Mouse (Mus musculus) megakaryocyte, adult 5-6 weeks (primary cell): Measurements from ENCODE around the gene Lhx2. TPM values are rescaled to one million over a fixed set of nuclear protein-coding genes. Genes with fewer than 3 reads are reported as not detected.
A peak's percentile ranks its signal among the peaks of the same experiment; 100 is the strongest.

Experiments
- ATAC-seq: 2 replicates; pipeline ENCODE4 v1.8.0; 2016; ENCODE audit warnings: mild to moderate bottlenecking, inconsistent platforms; ENCODE audit not compliant: poor library complexity, severe bottlenecking
- total RNA-seq, 2 experiments: library from RNA; stranded (forward) in 1 of 2; stranded (reverse) in 1 of 2; fragments of 153-499, 151-499 nt in 1 of 2; fragments of 221-1000, 200-1000 nt in 1 of 2; gene quantifications; 2 replicates each; pipeline versions ENCODE4 v1.2.3 to v1.2.4; 2015 to 2017

The Lhx2 gene
- total RNA-seq, 2 experiments from 2014 or later = 0.18 TPM; not detected in 1

- no peak for ATAC-seq
Observed at GRCm38 (mm10) chr2:38357294-38358246, 18.5 kb downstream of the Lhx2 start.

- ATAC-seq = no peak
Observed at GRCm38 (mm10) chr2:38358611-38359010, 19.5 kb downstream of the Lhx2 start.

GRCm38 (mm10) chr2:38359186-38359585, 20.1 kb downstream of the Lhx2 start:
- no peak for ATAC-seq

- no peak for ATAC-seq
Observed at GRCm38 (mm10) chr2:38359811-38360210, 20.7 kb downstream of the Lhx2 start.

- ATAC-seq = no peak
Observed at GRCm38 (mm10) chr2:38366222-38366621, 27.1 kb downstream of the Lhx2 start.

- no peak for ATAC-seq
Observed at GRCm38 (mm10) chr2:38367023-38367422, 27.9 kb downstream of the Lhx2 start.

GRCm38 (mm10) chr2:38367852-38368251, 28.8 kb downstream of the Lhx2 start:
- no peak for ATAC-seq

GRCm38 (mm10) chr2:38368746-38369330, 29.8 kb downstream of the Lhx2 start:
- peak; percentile 75 for ATAC-seq

GRCm38 (mm10) chr2:38375606-38376304, 36.7 kb downstream of the Lhx2 start:
- no peak; the same call in 1 of the 2 replicates for ATAC-seq

- no peak for ATAC-seq
Observed at GRCm38 (mm10) chr2:38377254-38377653, 38.2 kb downstream of the Lhx2 start.

- ATAC-seq = 0 out of 2 replicates have a peak, but pooled peaks have one; percentile 40
Observed at GRCm38 (mm10) chr2:38378346-38378745, 39.3 kb downstream of the Lhx2 start.

GRCm38 (mm10) chr2:38378849-38379545, 39.9 kb downstream of the Lhx2 start:
- no peak for ATAC-seq

GRCm38 (mm10) chr2:38379546-38379870, 40.4 kb downstream of the Lhx2 start:
- ATAC-seq = no peak

GRCm38 (mm10) chr2:38380136-38381083, 41.3 kb downstream of the Lhx2 start:
- no peak for ATAC-seq

GRCm38 (mm10) chr2:38387568-38388262, 48.6 kb downstream of the Lhx2 start:
- ATAC-seq = no peak

- ATAC-seq = no peak
Observed at GRCm38 (mm10) chr2:38394977-38395868, 56.1 kb downstream of the Lhx2 start.

GRCm38 (mm10) chr2:38395869-38396236, 56.8 kb downstream of the Lhx2 start:
- no peak for ATAC-seq

- no peak for ATAC-seq
Observed at GRCm38 (mm10) chr2:38397306-38397705, 58.2 kb downstream of the Lhx2 start.
